Comparison of ENCODE assay signal across 16 mouse cellular contexts in genomic region chr6:42231191-42231590, GRCm38 (mm10).
DNase-seq lines count a peak whose midpoint lies in the region; ATAC-seq lines count a peak whose summit lies in the region.
"Had no signal": no experiment of that assay in that cellular context is flagged by ENCODE, and none has a peak within 500 bp of the region (broad histone marks: within the 10 kb centered on the region; RNA-seq: fewer than 3 reads in every experiment).

No protein-coding gene starts in this region.

- peak; percentile 97 for ATAC-seq in frontal cortex, adult (ENCODE audit: low TSS enrichment)
- ATAC-seq: midbrain, embryonic 13.5 days had no signal

- no peak for DNase-seq in frontal cortex, postnatal 14 days (ENCODE audit: low spot score in 2 of 2)
- DNase-seq in brain, adult 2 months (ENCODE audit: low read depth, low spot score), result peak; percentile 79
- peak; percentile 36 to 74 for DNase-seq in frontal cortex, postnatal 36 days (ENCODE audit: low spot score in 2 of 2)
- peak; percentile 50 to 68 for DNase-seq in right cerebral cortex, postnatal 10 days (ENCODE audit: low spot score in 2 of 2)
- no peak for DNase-seq in spleen, postnatal 10 days (ENCODE audit: low spot score in 2 of 2)
- DNase-seq in spleen, postnatal 14 days (ENCODE audit: low spot score in 2 of 2), result no peak
- DNase-seq: adrenal gland, adult 2 months; cerebellum, adult 11-12 months; cerebellum, postnatal 25 days; heart, adult 18-20 months; kidney, adult 18-20 months; kidney, postnatal 14 days; liver, embryonic 13.5 days; thymus, postnatal 4 days had no signal

Comparison
In these comparisons a context has a peak if more than half of its experiments do, and no peak if none do; other contexts are left out.
1. DNase-seq: peak in brain, adult 2 months (single experiment), frontal cortex, postnatal 36 days (2 of 2) and right cerebral cortex, postnatal 10 days (2 of 2); none in frontal cortex, postnatal 14 days (0 of 2), spleen, postnatal 10 days (0 of 2) and spleen, postnatal 14 days (0 of 2).